Mouse (Mus musculus) brain, adult 2 months (tissue): ENCODE data around the gene Zfp74.
A peak's percentile ranks its signal among the peaks of the same experiment; 100 is the strongest.

Source experiments
- DNase-seq: peaks from one replicate; pipeline ENCODE4 v3.0.0; 2011; ENCODE audit warnings: low read depth, low spot score

The Zfp74 gene

GRCm38 (mm10) chr7:29944201-29944600 is 9.7 kb downstream of the Zfp74 start:
- DNase-seq, result peak; percentile 52

- peak; percentile 43 for DNase-seq
These were observed 10.2 kb downstream of the Zfp74 start for GRCm38 (mm10) chr7:29943720-29944119.

GRCm38 (mm10) chr7:29942740-29943139 is 11.1 kb downstream of the Zfp74 start:
- DNase-seq, result peak; percentile 59

- no peak for DNase-seq
These were observed 12.9 kb downstream of the Zfp74 start for GRCm38 (mm10) chr7:29941027-29941426.

- no peak for DNase-seq
These were observed 15.0 kb downstream of the Zfp74 start for GRCm38 (mm10) chr7:29938856-29939255.

- no peak for DNase-seq
These were observed 31.1 kb downstream of the Zfp74 start for GRCm38 (mm10) chr7:29922780-29923179.

- DNase-seq, result peak; percentile 82
These were observed 32.3 kb downstream of the Zfp74 start for GRCm38 (mm10) chr7:29921439-29922093.

- no peak for DNase-seq
These were observed 35.8 kb downstream of the Zfp74 start for GRCm38 (mm10) chr7:29918062-29918453.

- DNase-seq, result no peak
These were observed 36.4 kb downstream of the Zfp74 start for GRCm38 (mm10) chr7:29917371-29918061.

- DNase-seq, result no peak
These were observed 41.7 kb downstream of the Zfp74 start for GRCm38 (mm10) chr7:29912172-29912571.

GRCm38 (mm10) chr7:29910252-29910651 is 43.6 kb downstream of the Zfp74 start:
- DNase-seq, result no peak

GRCm38 (mm10) chr7:29908130-29908950 is 45.5 kb downstream of the Zfp74 start, which contains the start of gene Zfp383:
Gene Zfp383 (plus strand): TSS chr7:29908223.
- peak; percentile 94 for DNase-seq

GRCm38 (mm10) chr7:29907206-29907605 is 46.7 kb downstream of the Zfp74 start:
- DNase-seq, result no peak

- DNase-seq, result no peak
These were observed 47.2 kb downstream of the Zfp74 start for GRCm38 (mm10) chr7:29906682-29907058.

GRCm38 (mm10) chr7:29905966-29906681 is 47.8 kb downstream of the Zfp74 start, which contains the start of gene Zfp27:
Gene Zfp27 (minus strand): TSS chr7:29906572.
- peak; percentile 98 for DNase-seq

- no peak for DNase-seq
These were observed 49.8 kb downstream of the Zfp74 start for GRCm38 (mm10) chr7:29904101-29904500.

- DNase-seq, result no peak
These were observed 55.5 kb downstream of the Zfp74 start for GRCm38 (mm10) chr7:29898351-29898750.

- no peak for DNase-seq
These were observed 61.1 kb downstream of the Zfp74 start for GRCm38 (mm10) chr7:29892756-29893155.

- DNase-seq, result no peak
These were observed 63.4 kb downstream of the Zfp74 start for GRCm38 (mm10) chr7:29890501-29890900.

GRCm38 (mm10) chr7:29880916-29881315 is 73.0 kb downstream of the Zfp74 start:
- no peak for DNase-seq
